ENCODE assay signal across 1 mouse cellular context in the genomic region with DNA sequence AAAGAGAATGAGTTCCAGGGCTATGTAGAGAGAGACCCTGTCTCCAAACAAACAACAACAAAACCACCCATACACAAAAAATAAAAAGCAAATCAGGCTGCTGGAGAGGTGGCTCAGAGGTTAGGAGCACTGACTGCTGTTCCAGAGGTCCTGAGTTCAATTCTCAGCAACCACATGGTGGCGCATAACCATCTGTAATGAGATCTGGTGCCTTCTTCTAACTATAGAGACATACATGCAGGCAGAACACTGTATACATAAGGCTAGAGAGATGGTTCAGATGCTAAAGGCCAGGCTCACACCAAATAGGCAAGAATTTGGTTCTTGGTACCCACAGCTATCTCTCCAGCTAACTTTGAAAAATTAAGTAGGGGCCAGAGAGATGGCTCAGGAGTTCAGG.
TF ChIP-seq lines count a peak whose summit lies in the region.

No protein-coding gene starts in this region.

TF ChIP-seq in MEL, 35 proteins besides CTCF, POLR2A, EP300 and RAD21:
- TF ChIP-seq SMC3 (IDR thresholded peaks at IDR 0.05; ENCODE audit: low read depth, low read length) (peak; percentile 94), UBTF (IDR thresholded peaks at IDR 0.05; ENCODE audit: borderline replicate concordance, insufficient read depth, low read depth, low read length) (no peak), MEF2A (IDR thresholded peaks at IDR 0.05; ENCODE audit: extremely low read depth, insufficient replicate concordance, low read depth, low read length, poor library complexity, severe bottlenecking) (no peak), TCF12 (IDR thresholded peaks at IDR 0.05; ENCODE audit: low read depth, low read length) (no peak), TBP (IDR thresholded peaks at IDR 0.05; ENCODE audit: low read depth, low read length) (peak; percentile 54; the same call in 1 of the 2 replicates), SIN3A (IDR thresholded peaks at IDR 0.05; ENCODE audit: low read length) (0 out of 2 replicates have a peak, but pooled peaks have one; percentile 28), USF1 (IDR thresholded peaks at IDR 0.05; ENCODE audit: low read depth, low read length) (no peak), ZC3H11A (IDR thresholded peaks at IDR 0.05; ENCODE audit: low read depth, low read length) (peak; percentile 82), POLR2AphosphoS5 (IDR thresholded peaks at IDR 0.05; ENCODE audit: borderline replicate concordance, low read depth, low read length) (no peak)
TF ChIP-seq in MEL: peak in this region for 4.
